Mouse (Mus musculus) adrenal gland, adult 18-20 months (tissue): ENCODE measurements around the gene Tmem240. TPM values are rescaled to one million over a fixed set of nuclear protein-coding genes. Genes with fewer than 3 reads are reported as not detected.
"Not testable (repeated sequence)": the region's sequence is repeated elsewhere in the genome, so short reads cannot be mapped to it uniquely, and the experiment has no call there.

Experiments used
- DNase-seq, 2 experiments: peaks; one replicate each; pipeline ENCODE4 v3.0.0; 2021 to 2022; ENCODE audit warnings: low spot score in 2 of 2
- total RNA-seq, 2 experiments: library from RNA; stranded (reverse); gene quantifications; 1 replicate in 1 of 2; 2 replicates in 1 of 2; pipeline ENCODE4 v1.2.3; 2021

Gene Tmem240
- total RNA-seq, 2 experiments from 2014 or later = 0.48 to 0.89 TPM

GRCm38 (mm10) chr4:155733267-155733666, 1.3 kb upstream of the Tmem240 start:
- DNase-seq = no peak

- DNase-seq = peak; percentile 26 to 44
Measured at GRCm38 (mm10) chr4:155734951-155735702, 527 bp downstream of the Tmem240 start.

- DNase-seq = no peak
Measured at GRCm38 (mm10) chr4:155735788-155736187, 1.2 kb downstream of the Tmem240 start.

- no peak for DNase-seq
Measured at GRCm38 (mm10) chr4:155736421-155736820, 1.8 kb downstream of the Tmem240 start.

- no peak for DNase-seq
Measured at GRCm38 (mm10) chr4:155738262-155738661, 3.7 kb downstream of the Tmem240 start.

GRCm38 (mm10) chr4:155739152-155739551, 4.6 kb downstream of the Tmem240 start:
- DNase-seq = no peak

- DNase-seq = no peak
Measured at GRCm38 (mm10) chr4:155739741-155740636, 5.4 kb downstream of the Tmem240 start.

- DNase-seq = not testable (repeated sequence)
Measured at GRCm38 (mm10) chr4:155740681-155741080, 6.1 kb downstream of the Tmem240 start.

- no peak for DNase-seq
Measured at GRCm38 (mm10) chr4:155742684-155743083, 8.1 kb downstream of the Tmem240 start.

GRCm38 (mm10) chr4:155744474-155744873, 9.9 kb downstream of the Tmem240 start:
- no peak for DNase-seq

GRCm38 (mm10) chr4:155745136-155745535, 10.5 kb downstream of the Tmem240 start:
- DNase-seq = no peak

GRCm38 (mm10) chr4:155746036-155746548, 11.5 kb downstream of the Tmem240 start:
- DNase-seq = no peak

GRCm38 (mm10) chr4:155746575-155747490, 12.2 kb downstream of the Tmem240 start:
- DNase-seq = no peak

GRCm38 (mm10) chr4:155757011-155757410, 22.4 kb downstream of the Tmem240 start:
- no peak for DNase-seq

- no peak for DNase-seq
Measured at GRCm38 (mm10) chr4:155759862-155760612, 25.4 kb downstream of the Tmem240 start.

- DNase-seq = peak; percentile 97 to 98
Measured at GRCm38 (mm10) chr4:155760613-155761355, 26.2 kb downstream of the Tmem240 start, which contains the start of gene Atad3a. Gene Atad3a, minus strand, starts transcription at chr4:155761093.

GRCm38 (mm10) chr4:155761356-155762099, 26.9 kb downstream of the Tmem240 start:
- DNase-seq = no peak

GRCm38 (mm10) chr4:155762357-155762756, 27.8 kb downstream of the Tmem240 start:
- DNase-seq = no peak
